Mouse (Mus musculus) CH12.LX (cell line): ENCODE results near the gene 9330182L06Rik. TPM values are rescaled to one million over a fixed set of nuclear protein-coding genes. Genes with fewer than 3 reads are reported as not detected.

ENCODE experiments used
- DNase-seq: peaks from one replicate; pipeline ENCODE4 v3.0.0-alpha.2; 2013; ENCODE audit errors: extremely low read depth
- H3K27ac ChIP-seq: 2 replicates; pipeline ENCODE4 v1.5.1; 2012; ENCODE audit warnings: low read depth, mild to moderate bottlenecking, control low read depth, moderate library complexity; ENCODE audit not compliant: insufficient read depth
- H3K27me3 ChIP-seq: replicated peaks from 2 replicates; pipeline ENCODE3; 2012; ENCODE audit warnings: inconsistent platforms
- H3K36me3 ChIP-seq, 2 experiments: replicated peaks in 1 of 2; 2 replicates each; pipeline versions ENCODE3 to v1.6.1; 2012; ENCODE audit warnings: inconsistent platforms in 1 of 2, low read length in 1 of 2, mild to moderate bottlenecking in 1 of 2, mixed read lengths in 1 of 2, moderate library complexity in 1 of 2; ENCODE audit not compliant: control insufficient read depth in 1 of 2, insufficient read depth in 1 of 2
- H3K4me1 ChIP-seq, 2 experiments: 2 replicates each; pipeline ENCODE4 v1.6.1; 2012; ENCODE audit warnings: inconsistent platforms in 1 of 2, moderate library complexity in 1 of 2; ENCODE audit not compliant: insufficient read depth in 2 of 2, control insufficient read depth in 1 of 2
- H3K4me2 ChIP-seq: 2 replicates; pipeline ENCODE4 v1.6.1; 2012; ENCODE audit warnings: low read depth, mild to moderate bottlenecking, control low read depth; ENCODE audit not compliant: poor library complexity, insufficient read depth, severe bottlenecking
- H3K4me3 ChIP-seq, 3 experiments: fragments of 150-350 bp in 1 of 3; sonication (generic) in 1 of 3; replicated peaks in 1 of 3; 2 replicates each; pipeline versions ENCODE3 to v1.5.1; 2011 to 2012; ENCODE audit warnings: low read depth in 2 of 3, low read length in 2 of 3, mild to moderate bottlenecking in 2 of 3, moderate library complexity in 2 of 3, control low read depth in 1 of 3, improper control_type of control experiment in 1 of 3, inconsistent platforms in 1 of 3, mixed read lengths in 1 of 3; ENCODE audit not compliant: poor library complexity in 1 of 3
- H3K79me2 ChIP-seq: replicated peaks from 2 replicates; pipeline ENCODE4 v1.6.1; 2012; ENCODE audit warnings: mild to moderate bottlenecking, moderate library complexity; ENCODE audit not compliant: control insufficient read depth, poor library complexity, insufficient read depth, severe bottlenecking; ENCODE audit errors: extremely low read depth
- H3K9ac ChIP-seq: 2 replicates; pipeline ENCODE4 v1.6.1; 2012; ENCODE audit warnings: low read depth, mild to moderate bottlenecking, control low read depth, moderate library complexity; ENCODE audit not compliant: insufficient read depth
- H3K9me3 ChIP-seq: replicated peaks from 2 replicates; pipeline ENCODE3; 2012; ENCODE audit warnings: low read length, inconsistent platforms, mixed read lengths
- BHLHE40 ChIP-seq: IDR thresholded peaks from 2 replicates; pipeline ENCODE4 v1.6.1; 2011; ENCODE audit warnings: mild to moderate bottlenecking, low read depth, low read length, improper control_type of control experiment
- CHD1 ChIP-seq: IDR thresholded peaks from 2 replicates; pipeline ENCODE4 v1.6.1; 2012; ENCODE audit warnings: low read depth, low read length, improper control_type of control experiment, inconsistent platforms
- CTCF ChIP-seq, 2 experiments: IDR thresholded peaks in 1 of 2; conservative IDR thresholded peaks in 1 of 2; 2 replicates each; pipeline ENCODE4 v1.5.1; 2011 to 2012; ENCODE audit warnings: low read depth in 2 of 2, low read length in 2 of 2, improper control_type of control experiment in 1 of 2, inconsistent platforms in 1 of 2, mild to moderate bottlenecking in 1 of 2, moderate library complexity in 1 of 2
- E2F4 ChIP-seq: IDR thresholded peaks from 2 replicates; pipeline ENCODE4 v1.6.1; 2011; ENCODE audit warnings: low read depth, low read length, improper control_type of control experiment; ENCODE audit not compliant: insufficient replicate concordance
- EP300 ChIP-seq: IDR thresholded peaks from 2 replicates; pipeline ENCODE4 v1.6.1; 2011; ENCODE audit warnings: low read length, improper control_type of control experiment
- ETS1 ChIP-seq: conservative IDR thresholded peaks from 2 replicates; pipeline ENCODE4 v1.6.1; 2012; ENCODE audit warnings: low read depth, mild to moderate bottlenecking, inconsistent platforms, low read length, improper control_type of control experiment, moderate library complexity
- GABPA ChIP-seq: IDR thresholded peaks from 2 replicates; pipeline ENCODE4 v1.6.1; 2012; ENCODE audit warnings: low read depth, low read length, improper control_type of control experiment, inconsistent platforms; ENCODE audit not compliant: insufficient replicate concordance
- HCFC1 ChIP-seq: IDR thresholded peaks from 2 replicates; pipeline ENCODE4 v1.6.1; 2012; ENCODE audit warnings: low read depth, mild to moderate bottlenecking, inconsistent platforms, low read length, improper control_type of control experiment
- IRF4 ChIP-seq: IDR thresholded peaks from 2 replicates; pipeline ENCODE4 v1.6.1; 2014; ENCODE audit warnings: low read depth, mild to moderate bottlenecking, inconsistent platforms, low read length, improper control_type of control experiment
- JUN ChIP-seq: IDR thresholded peaks from 2 replicates; pipeline ENCODE4 v1.6.1; 2011; ENCODE audit warnings: low read depth, mild to moderate bottlenecking, low read length, improper control_type of control experiment, moderate library complexity; ENCODE audit not compliant: insufficient read depth
- JUND ChIP-seq: conservative IDR thresholded peaks from 2 replicates; pipeline ENCODE4 v1.6.1; 2011; ENCODE audit warnings: low read depth, low read length, improper control_type of control experiment
- MAX ChIP-seq: IDR thresholded peaks from 2 replicates; pipeline ENCODE4 v1.6.1; 2011; ENCODE audit warnings: low read length, improper control_type of control experiment
- MXI1 ChIP-seq: IDR thresholded peaks from 2 replicates; pipeline ENCODE4 v1.6.1; 2011; ENCODE audit warnings: mild to moderate bottlenecking, low read depth, low read length, improper control_type of control experiment
- MYC ChIP-seq: IDR thresholded peaks from 2 replicates; pipeline ENCODE4 v1.6.1; 2011; ENCODE audit warnings: low read depth, mild to moderate bottlenecking, improper control_type of control experiment, low read length
- PAX5 ChIP-seq: IDR thresholded peaks from 2 replicates; pipeline ENCODE4 v1.6.1; 2012; ENCODE audit warnings: low read length, inconsistent platforms, mixed read lengths
- POLR2A ChIP-seq: IDR thresholded peaks from 2 replicates; pipeline ENCODE4 v1.6.1; 2011; ENCODE audit warnings: low read depth, mild to moderate bottlenecking, improper control_type of control experiment, low read length
- RAD21 ChIP-seq: IDR thresholded peaks from 2 replicates; pipeline ENCODE4 v1.6.1; 2011; ENCODE audit warnings: low read depth, mild to moderate bottlenecking, low read length, improper control_type of control experiment, moderate library complexity
- RCOR1 ChIP-seq: conservative IDR thresholded peaks from 2 replicates; pipeline ENCODE4 v1.6.1; 2012; ENCODE audit warnings: low read depth, mild to moderate bottlenecking, inconsistent platforms, low read length, improper control_type of control experiment
- TBP ChIP-seq: conservative IDR thresholded peaks from 2 replicates; pipeline ENCODE4 v1.6.1; 2011; ENCODE audit warnings: low read depth, low read length, improper control_type of control experiment
- TCF12 ChIP-seq: IDR thresholded peaks from 2 replicates; pipeline ENCODE4 v1.6.1; 2014; ENCODE audit warnings: low read depth, mild to moderate bottlenecking, inconsistent platforms, low read length, improper control_type of control experiment
- USF1 ChIP-seq: IDR thresholded peaks from 2 replicates; pipeline ENCODE4 v1.6.1; 2014; ENCODE audit warnings: low read depth, mild to moderate bottlenecking, inconsistent platforms, low read length, improper control_type of control experiment
- USF2 ChIP-seq: conservative IDR thresholded peaks from 2 replicates; pipeline ENCODE4 v1.6.1; 2011; ENCODE audit warnings: low read depth, low read length, improper control_type of control experiment
- ZKSCAN1 ChIP-seq: IDR thresholded peaks from 2 replicates; pipeline ENCODE4 v1.6.1; 2012; ENCODE audit warnings: low read depth, inconsistent platforms, low read length, improper control_type of control experiment, borderline replicate concordance
- dilution Hi-C: fragments of 300-500 bp; cut with MboI; formaldehyde crosslinking; loops from 2 replicates; pipeline ENCODE4 v1.14.3; 2020; ENCODE audit warnings: low sequenced_read_pairs; ENCODE audit not compliant: extremely low pct_unique_long_range_greater_than_20kb, extremely low pct_ligation_motif_present
- in situ Hi-C: fragments of 300-500 bp; cut with MboI; formaldehyde crosslinking; loops from 3 replicates; pipeline ENCODE4 v1.14.3; 2019; ENCODE audit warnings: low sequenced_read_pairs, low pct_ligation_motif_present, low pct_unique_long_range_greater_than_20kb, mixed read lengths
- polyA plus RNA-seq: library from polyadenylated mRNA; unstranded; fragments of >175 nt; gene quantifications from 2 replicates; pipeline ENCODE4 v1.2.1, GENCODE M21; 2012; ENCODE audit warnings: low read depth; ENCODE audit not compliant: insufficient read length
- total RNA-seq, 2 experiments: library from RNA; depleted of rRNA; stranded (reverse); fragments of 300-350 nt in 1 of 2; fragments of >200 nt in 1 of 2; gene quantifications; 2 replicates each; pipeline ENCODE4 v1.2.3; 2012 to 2014

9330182L06Rik gene
- total and polyA plus RNA-seq, 3 experiments = not detected

DNA sequence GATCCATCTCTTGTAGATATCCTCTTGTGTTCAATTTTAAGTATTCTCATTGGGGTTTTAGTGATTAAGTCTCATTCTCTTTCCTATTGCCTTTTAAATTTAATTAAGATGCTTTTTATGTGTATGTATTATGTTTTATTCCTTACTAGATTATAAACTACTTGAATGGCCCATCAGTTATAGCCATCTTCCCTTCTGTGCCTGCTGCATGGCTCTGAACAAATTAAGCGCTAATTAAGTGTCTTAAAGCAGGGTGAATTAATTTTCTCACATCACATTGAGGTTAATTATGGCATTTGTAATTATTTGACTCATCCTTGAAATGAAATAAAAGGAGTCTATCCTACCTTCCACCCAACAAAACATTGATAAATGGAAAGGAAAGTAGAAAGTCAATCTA, 245.1 kb downstream of the 9330182L06Rik start:
- Histone ChIP-seq H3K79me2 (no peaks in the 10 kb centered on the region), H3K4me2 (no peak overlapping the region), H3K9ac (no peak overlapping the region), H3K27ac (no peak overlapping the region), H3K9me3 (no peaks in the 10 kb centered on the region), H3K4me3 (no peak overlapping the region), H3K27me3 (no peaks in the 10 kb centered on the region), H3K4me1 (no peaks in the 10 kb centered on the region), H3K36me3 (no peaks in the 10 kb centered on the region)
- dilution Hi-C loops = no loop called here
- DNase-seq = no peak
- in situ Hi-C loops = no loop called here
- no peak for TF ChIP-seq BHLHE40
- TF ChIP-seq EP300 = no peak
- no peak for TF ChIP-seq CTCF (conservative IDR thresholded peaks at IDR 0.05 in 1 of 2, IDR thresholded peaks at IDR 0.05 in 1 of 2; ENCODE audit: low read depth in 2 of 2, low read length in 2 of 2)
- no peak for TF ChIP-seq CHD1
- TF ChIP-seq MXI1 = no peak
- no peak for TF ChIP-seq PAX5
- TF ChIP-seq HCFC1 = no peak
- TF ChIP-seq GABPA = no peak
- no peak for TF ChIP-seq TCF12
- TF ChIP-seq IRF4 = no peak
- no peak for TF ChIP-seq MYC

DNA sequence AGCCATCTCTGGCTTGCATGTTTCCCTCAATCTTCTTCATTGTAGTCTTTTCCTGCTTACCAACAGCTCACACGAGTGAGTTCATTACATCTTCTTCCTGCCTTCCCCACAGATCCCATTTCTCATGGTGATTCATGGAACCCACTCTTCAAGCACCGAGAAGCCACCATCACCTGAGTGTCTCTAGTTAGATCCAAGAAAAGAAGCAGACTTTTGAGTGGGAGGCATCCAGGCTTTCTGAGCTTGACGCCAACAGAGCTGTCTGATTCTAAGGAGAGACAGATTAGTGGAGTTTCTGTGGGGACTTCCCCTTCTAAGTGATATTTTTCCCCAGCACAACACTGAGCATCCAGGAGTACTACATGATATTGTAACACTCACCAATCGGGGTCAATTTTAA, 259.6 kb downstream of the 9330182L06Rik start:
- Histone ChIP-seq H3K4me3 (no peak overlapping the region), H3K27ac (no peak overlapping the region), H3K4me1 (peaks cover 0 to 6% of the 10 kb centered on the region in 2 experiments; a peak in 2 of 4 replicates), H3K27me3 (no peaks in the 10 kb centered on the region), H3K9ac (no peak overlapping the region), H3K9me3 (no peaks in the 10 kb centered on the region), H3K79me2 (no peaks in the 10 kb centered on the region), H3K36me3 (no peaks in the 10 kb centered on the region), H3K4me2 (no peak overlapping the region)
- no peak for DNase-seq
- dilution Hi-C loops (no loop called here), in situ Hi-C loops (no loop called here)
- TF ChIP-seq MXI1 = no peak
- no peak for TF ChIP-seq ZKSCAN1
- TF ChIP-seq JUND = no peak
- no peak for TF ChIP-seq CHD1
- TF ChIP-seq POLR2A = no peak
- TF ChIP-seq USF2 = no peak
- TF ChIP-seq TBP = no peak
- TF ChIP-seq MAX = no peak
- TF ChIP-seq HCFC1 = no peak
- TF ChIP-seq ETS1 = no peak
- no peak for TF ChIP-seq GABPA
- no peak for TF ChIP-seq USF1
- no peak for TF ChIP-seq E2F4
- TF ChIP-seq MYC = no peak
- no peak for TF ChIP-seq JUN
- TF ChIP-seq RAD21 = no peak
- no peak for TF ChIP-seq RCOR1

Other genes with a start within 250 kb of the 9330182L06Rik start
- 56.2 and 74.7 TPM in 2 replicates for gene Tmem243, start 165.4 kb upstream of the 9330182L06Rik start, total RNA-seq (2012; rRNA removed)
- gene Tmem243, start 165.4 kb upstream of the 9330182L06Rik start, total RNA-seq (2014; rRNA removed) = 102 and 107 TPM in 2 replicates
- 70.6 and 87.0 TPM in 2 replicates for gene Tmem243, start 165.4 kb upstream of the 9330182L06Rik start, polyA plus RNA-seq
- 18.1 and 18.8 TPM in 2 replicates for gene Dmtf1, start 104.3 kb upstream of the 9330182L06Rik start, total RNA-seq (2012; rRNA removed)
- gene Dmtf1, start 104.3 kb upstream of the 9330182L06Rik start, total RNA-seq (2014; rRNA removed) = 36.8 and 41.2 TPM in 2 replicates
- gene Dmtf1, start 104.3 kb upstream of the 9330182L06Rik start, polyA plus RNA-seq = 30.6 and 32.1 TPM in 2 replicates